Mouse (Mus musculus): ENCODE data around the gene Ascl3. TPM values are rescaled to one million over a fixed set of nuclear protein-coding genes. Genes with fewer than 3 reads are reported as not detected.
A peak's percentile ranks its signal among the peaks of the same experiment; 100 is the strongest.

The Ascl3 gene
- not detected in 2 replicates for polyA plus RNA-seq (2014; fragmentation: Nextera tagmentation; extraction: Ambion mirVana)

- no peaks in the 10 kb centered on the region for H3K27me3 ChIP-seq (ENCODE audit: control insufficient read depth, insufficient read depth, low read length)
- peaks cover 11% of the 10 kb centered on the region; the same call in 1 of the 2 replicates for H3K36me3 ChIP-seq (ENCODE audit: control insufficient read depth, insufficient read depth, low read length)
- no peaks in the 10 kb centered on the region for H3K4me1 ChIP-seq (ENCODE audit: control insufficient read depth, insufficient read depth, low read length)
- no peak within 1 kb of the TSS for H3K9ac ChIP-seq (ENCODE audit: low read depth, low read length)
- H3K27ac ChIP-seq (ENCODE audit: low read depth, low read length): no peak within 1 kb of the TSS
- 91% methylated on average over 5 of the region's 5 CpGs for WGBS
- no peak for ATAC-seq (ENCODE audit: low FRiP score, low TSS enrichment)
- H3K9me3 ChIP-seq (ENCODE audit: control insufficient read depth, low read length): no peaks in the 10 kb centered on the region
- H3K4me3 ChIP-seq (ENCODE audit: low read length): no peak within 1 kb of the TSS
- H3K4me2 ChIP-seq (replicated peaks; ENCODE audit: low read depth, low read length): no peak within 1 kb of the TSS
Observed at GRCm38 (mm10) chr7:109731626-109732025, at the start of gene Ascl3. Ascl3 (minus strand) TSS chr7:109731726.

GRCm38 (mm10) chr7:109781087-109781469, 49.6 kb upstream of the Ascl3 start:
- Histone ChIP-seq H3K27me3 (ENCODE audit: control insufficient read depth, insufficient read depth, low read length) (peaks cover 55% of the 10 kb centered on the region), H3K4me3 (ENCODE audit: low read length) (peak overlapping the region; percentile 49), H3K9me3 (ENCODE audit: control insufficient read depth, low read length) (no peaks in the 10 kb centered on the region), H3K4me2 (replicated peaks; ENCODE audit: low read depth, low read length) (peak overlapping the region; percentile 95), H3K4me1 (ENCODE audit: control insufficient read depth, insufficient read depth, low read length) (no peaks in the 10 kb centered on the region; the same call in 1 of the 2 replicates), H3K36me3 (ENCODE audit: control insufficient read depth, insufficient read depth, low read length) (no peaks in the 10 kb centered on the region), H3K27ac (ENCODE audit: low read depth, low read length) (no peak overlapping the region), H3K9ac (ENCODE audit: low read depth, low read length) (peak overlapping the region; percentile 40)
- WGBS: 1% methylated on average over 24 of the region's 24 CpGs
- ATAC-seq (ENCODE audit: low FRiP score, low TSS enrichment): peak; percentile 71

- no peak overlapping the region for H3K27ac ChIP-seq (ENCODE audit: low read depth, low read length)
- H3K9me3 ChIP-seq (ENCODE audit: control insufficient read depth, low read length): no peaks in the 10 kb centered on the region
- no peak overlapping the region for H3K9ac ChIP-seq (ENCODE audit: low read depth, low read length)
- peaks cover 3% of the 10 kb centered on the region; the same call in 1 of the 2 replicates for H3K27me3 ChIP-seq (ENCODE audit: control insufficient read depth, insufficient read depth, low read length)
- no peak for ATAC-seq (ENCODE audit: low FRiP score, low TSS enrichment)
- no peaks in the 10 kb centered on the region for H3K4me1 ChIP-seq (ENCODE audit: control insufficient read depth, insufficient read depth, low read length)
- H3K4me3 ChIP-seq (ENCODE audit: low read length): no peak overlapping the region
- H3K4me2 ChIP-seq (replicated peaks; ENCODE audit: low read depth, low read length): no peak overlapping the region
- H3K36me3 ChIP-seq (ENCODE audit: control insufficient read depth, insufficient read depth, low read length): no peaks in the 10 kb centered on the region
Observed at GRCm38 (mm10) chr7:109772251-109772650, 40.7 kb upstream of the Ascl3 start.

GRCm38 (mm10) chr7:109768699-109769383, 37.3 kb upstream of the Ascl3 start:
- H3K9me3 ChIP-seq (ENCODE audit: control insufficient read depth, low read length): no peaks in the 10 kb centered on the region
- no peak overlapping the region for H3K27ac ChIP-seq (ENCODE audit: low read depth, low read length)
- no peak for ATAC-seq (ENCODE audit: low FRiP score, low TSS enrichment)
- no peaks in the 10 kb centered on the region for H3K36me3 ChIP-seq (ENCODE audit: control insufficient read depth, insufficient read depth, low read length)
- WGBS: 61% methylated on average over 2 of the region's 2 CpGs
- H3K4me1 ChIP-seq (ENCODE audit: control insufficient read depth, insufficient read depth, low read length): no peaks in the 10 kb centered on the region
- H3K27me3 ChIP-seq (ENCODE audit: control insufficient read depth, insufficient read depth, low read length): no peaks in the 10 kb centered on the region
- no peak overlapping the region for H3K9ac ChIP-seq (ENCODE audit: low read depth, low read length)
- H3K4me3 ChIP-seq (ENCODE audit: low read length): no peak overlapping the region
- no peak overlapping the region for H3K4me2 ChIP-seq (replicated peaks; ENCODE audit: low read depth, low read length)

- no peaks in the 10 kb centered on the region for H3K9me3 ChIP-seq (ENCODE audit: control insufficient read depth, low read length)
- no peak overlapping the region for H3K9ac ChIP-seq (ENCODE audit: low read depth, low read length)
- no peak overlapping the region for H3K4me2 ChIP-seq (replicated peaks; ENCODE audit: low read depth, low read length)
- no peak overlapping the region for H3K27ac ChIP-seq (ENCODE audit: low read depth, low read length)
- no peaks in the 10 kb centered on the region for H3K27me3 ChIP-seq (ENCODE audit: control insufficient read depth, insufficient read depth, low read length)
- WGBS: 81% methylated on average over 7 of the region's 7 CpGs
- no peak for ATAC-seq (ENCODE audit: low FRiP score, low TSS enrichment)
- no peaks in the 10 kb centered on the region for H3K36me3 ChIP-seq (ENCODE audit: control insufficient read depth, insufficient read depth, low read length)
- H3K4me3 ChIP-seq (ENCODE audit: low read length): no peak overlapping the region
- no peaks in the 10 kb centered on the region for H3K4me1 ChIP-seq (ENCODE audit: control insufficient read depth, insufficient read depth, low read length)
Observed at GRCm38 (mm10) chr7:109767575-109768350, 36.2 kb upstream of the Ascl3 start.

GRCm38 (mm10) chr7:109764009-109764408, 32.5 kb upstream of the Ascl3 start:
- H3K36me3 ChIP-seq (ENCODE audit: control insufficient read depth, insufficient read depth, low read length): no peaks in the 10 kb centered on the region
- no peak overlapping the region for H3K4me3 ChIP-seq (ENCODE audit: low read length)
- WGBS: 79% methylated on average over 2 of the region's 2 CpGs
- H3K27me3 ChIP-seq (ENCODE audit: control insufficient read depth, insufficient read depth, low read length): no peaks in the 10 kb centered on the region
- no peak overlapping the region for H3K4me2 ChIP-seq (replicated peaks; ENCODE audit: low read depth, low read length)
- ATAC-seq (ENCODE audit: low FRiP score, low TSS enrichment): no peak
- H3K4me1 ChIP-seq (ENCODE audit: control insufficient read depth, insufficient read depth, low read length): no peaks in the 10 kb centered on the region
- no peak overlapping the region for H3K27ac ChIP-seq (ENCODE audit: low read depth, low read length)
- H3K9me3 ChIP-seq (ENCODE audit: control insufficient read depth, low read length): no peaks in the 10 kb centered on the region
- H3K9ac ChIP-seq (ENCODE audit: low read depth, low read length): no peak overlapping the region

GRCm38 (mm10) chr7:109756291-109756690, 24.8 kb upstream of the Ascl3 start:
- H3K4me3 ChIP-seq (ENCODE audit: low read length): no peak overlapping the region
- 80% methylated on average over 3 of the region's 3 CpGs for WGBS
- no peak overlapping the region for H3K4me2 ChIP-seq (replicated peaks; ENCODE audit: low read depth, low read length)
- no peak overlapping the region for H3K9ac ChIP-seq (ENCODE audit: low read depth, low read length)
- ATAC-seq (ENCODE audit: low FRiP score, low TSS enrichment): no peak
- H3K4me1 ChIP-seq (ENCODE audit: control insufficient read depth, insufficient read depth, low read length): peaks cover 4% of the 10 kb centered on the region; the same call in 1 of the 2 replicates
- no peaks in the 10 kb centered on the region for H3K9me3 ChIP-seq (ENCODE audit: control insufficient read depth, low read length)
- H3K36me3 ChIP-seq (ENCODE audit: control insufficient read depth, insufficient read depth, low read length): no peaks in the 10 kb centered on the region
- no peaks in the 10 kb centered on the region for H3K27me3 ChIP-seq (ENCODE audit: control insufficient read depth, insufficient read depth, low read length)
- H3K27ac ChIP-seq (ENCODE audit: low read depth, low read length): no peak overlapping the region

- no peak for ATAC-seq (ENCODE audit: low FRiP score, low TSS enrichment)
- H3K4me1 ChIP-seq (ENCODE audit: control insufficient read depth, insufficient read depth, low read length): peaks cover 4% of the 10 kb centered on the region; the same call in 1 of the 2 replicates
- 93% methylated on average over 8 of the region's 8 CpGs for WGBS
- no peak overlapping the region for H3K4me3 ChIP-seq (ENCODE audit: low read length)
- no peaks in the 10 kb centered on the region for H3K9me3 ChIP-seq (ENCODE audit: control insufficient read depth, low read length)
- no peak overlapping the region for H3K4me2 ChIP-seq (replicated peaks; ENCODE audit: low read depth, low read length)
- no peaks in the 10 kb centered on the region for H3K27me3 ChIP-seq (ENCODE audit: control insufficient read depth, insufficient read depth, low read length)
- no peak overlapping the region for H3K27ac ChIP-seq (ENCODE audit: low read depth, low read length)
- H3K36me3 ChIP-seq (ENCODE audit: control insufficient read depth, insufficient read depth, low read length): no peaks in the 10 kb centered on the region
- no peak overlapping the region for H3K9ac ChIP-seq (ENCODE audit: low read depth, low read length)
Observed at GRCm38 (mm10) chr7:109754034-109754433, 22.5 kb upstream of the Ascl3 start.

Measured in kidney, embryonic 14.5 days (tissue).